Mouse (Mus musculus): ENCODE results near the gene Osbpl6.
A peak's percentile ranks its signal among the peaks of the same experiment; 100 is the strongest.

The Osbpl6 gene

DNA sequence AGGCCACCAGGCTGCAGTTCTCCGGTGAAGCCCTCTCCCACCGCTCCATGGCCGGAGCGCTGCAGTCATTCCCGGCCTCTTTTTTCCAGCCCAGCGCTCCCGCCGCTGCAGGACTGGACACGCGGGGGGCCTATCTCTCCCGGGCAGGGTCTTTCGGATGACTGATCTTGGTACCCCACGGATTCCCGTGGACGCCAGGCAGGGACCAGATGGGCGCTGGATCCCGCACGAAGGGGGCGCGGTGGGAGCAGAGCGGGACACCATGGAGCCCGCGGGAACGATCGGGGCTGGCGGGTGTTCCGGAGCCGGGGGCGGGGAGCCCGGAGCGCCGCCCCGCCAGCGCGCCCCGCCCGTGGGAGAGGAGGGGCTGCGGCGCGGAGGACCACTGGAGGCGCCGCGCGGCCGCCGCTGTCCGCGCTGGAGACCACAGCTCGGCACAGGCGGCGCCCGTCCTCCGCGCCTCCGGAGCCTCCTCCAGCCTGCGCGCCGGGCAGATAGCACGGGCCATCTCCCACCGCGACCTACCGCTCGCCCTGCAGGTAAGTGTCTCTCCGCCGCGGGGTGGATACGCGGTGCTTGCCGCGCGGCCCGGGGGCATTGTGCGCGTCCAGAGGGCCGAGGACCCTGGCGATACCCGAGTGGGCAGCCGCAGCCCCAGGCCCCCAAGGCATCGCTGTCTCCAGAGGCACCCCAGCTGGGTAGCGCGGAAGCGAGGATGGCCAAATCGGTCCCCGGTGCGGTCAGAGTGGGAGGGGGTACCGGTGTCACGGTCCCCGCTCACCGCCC, at the start of gene Osbpl6:
TSS of gene Osbpl6 (plus strand) at position 358 of the 786 bp plus-strand sequence.
- DNase-seq: peak; percentile 88

DNA sequence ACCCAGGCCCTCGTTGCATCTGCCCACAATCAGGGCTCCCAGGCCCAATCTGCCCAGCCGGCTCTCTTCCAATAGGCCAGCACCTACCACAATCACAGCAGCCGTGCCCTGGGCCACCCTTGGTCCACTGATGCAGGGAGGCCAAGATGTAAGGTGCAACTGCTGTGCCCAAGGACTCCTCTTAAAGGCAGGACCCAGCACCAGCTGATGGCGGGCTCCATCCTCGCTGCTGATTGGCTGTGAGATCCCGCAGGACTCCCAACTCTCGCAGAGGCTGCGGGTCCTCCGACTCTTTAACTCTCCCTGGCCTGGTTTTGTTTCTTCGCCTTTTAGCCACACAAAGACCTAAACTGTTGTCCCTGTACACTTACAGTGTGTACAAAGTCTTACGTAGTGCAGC, 46.1 kb upstream of the Osbpl6 start, which contains the start of gene Cyct:
TSS of gene Cyct (minus strand) at position 225 of the 400 bp plus-strand sequence.
- no peak for DNase-seq

DNA sequence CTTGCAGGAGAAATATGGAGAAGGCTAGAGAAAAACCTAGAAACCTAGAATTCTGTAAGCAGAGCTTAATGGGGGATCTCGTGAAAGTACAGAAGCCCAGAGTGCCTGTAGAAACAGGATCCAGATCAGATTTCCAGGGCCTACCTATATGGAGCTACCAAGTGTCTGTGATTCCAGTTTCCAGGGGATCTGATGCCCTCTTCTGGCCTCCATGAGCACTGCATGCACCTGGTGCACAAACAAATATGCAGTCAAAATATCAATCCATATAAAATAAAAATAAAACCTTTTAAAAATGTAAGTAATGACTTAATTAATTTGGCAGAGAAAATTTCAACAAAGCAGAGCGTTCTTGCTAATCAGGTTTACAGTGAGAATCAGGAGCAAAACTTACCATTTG, 44.2 kb upstream of the Osbpl6 start:
- DNase-seq: peak; percentile 48

DNA sequence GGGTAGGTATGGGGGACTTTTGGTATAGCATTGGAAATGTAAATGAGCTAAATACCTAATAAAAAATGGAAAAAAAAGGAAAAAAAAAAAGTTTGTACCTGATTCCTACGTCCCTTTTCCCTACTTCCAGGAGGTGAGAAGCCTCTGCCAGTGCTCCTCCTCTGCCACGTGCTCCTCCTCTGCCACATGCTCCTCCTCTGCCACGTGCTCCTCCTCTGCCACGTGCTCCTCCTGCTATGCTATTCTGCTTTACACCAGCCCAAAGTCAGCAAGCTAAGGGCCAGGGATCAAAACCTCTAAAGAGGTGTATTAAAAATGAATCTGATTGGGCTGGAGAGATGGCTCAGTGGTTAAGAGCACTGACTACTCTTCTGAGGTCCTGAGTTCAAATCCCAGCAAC, 40.5 kb upstream of the Osbpl6 start:
- no peak for DNase-seq

DNA sequence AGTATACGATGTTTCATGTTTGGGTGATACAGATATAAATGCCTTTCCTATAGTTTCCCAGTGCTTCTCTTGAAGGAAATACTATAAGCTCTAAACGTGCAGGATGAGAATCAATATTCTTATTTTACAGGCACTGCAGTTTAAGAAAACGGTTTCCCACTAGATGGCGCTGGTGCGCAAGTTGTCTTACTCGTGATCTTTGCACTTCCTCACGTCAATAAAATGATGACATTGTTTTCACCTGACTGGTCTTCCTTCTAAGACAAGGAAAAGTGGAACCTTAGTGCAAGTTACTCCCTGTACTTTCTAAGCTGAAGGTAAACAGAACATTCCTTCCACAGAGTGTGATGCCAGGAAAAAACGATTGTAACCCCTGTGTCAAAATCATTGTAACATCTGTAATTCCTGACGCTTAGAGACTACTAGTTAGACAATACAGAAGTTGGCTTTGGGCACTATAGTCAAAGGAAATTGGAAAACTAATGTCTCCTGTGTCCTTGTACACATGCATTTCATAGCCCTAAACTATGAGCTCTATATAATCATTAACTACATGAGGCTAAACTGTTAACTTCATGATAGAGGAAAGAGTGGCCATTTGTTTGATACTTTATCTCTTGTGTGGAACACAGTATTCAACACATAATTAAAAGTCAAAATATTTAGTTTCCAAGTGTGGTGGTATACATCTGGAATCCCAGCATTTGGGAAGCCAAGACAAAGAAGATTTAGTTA, 39.0 kb upstream of the Osbpl6 start:
- DNase-seq: peak; percentile 92

DNA sequence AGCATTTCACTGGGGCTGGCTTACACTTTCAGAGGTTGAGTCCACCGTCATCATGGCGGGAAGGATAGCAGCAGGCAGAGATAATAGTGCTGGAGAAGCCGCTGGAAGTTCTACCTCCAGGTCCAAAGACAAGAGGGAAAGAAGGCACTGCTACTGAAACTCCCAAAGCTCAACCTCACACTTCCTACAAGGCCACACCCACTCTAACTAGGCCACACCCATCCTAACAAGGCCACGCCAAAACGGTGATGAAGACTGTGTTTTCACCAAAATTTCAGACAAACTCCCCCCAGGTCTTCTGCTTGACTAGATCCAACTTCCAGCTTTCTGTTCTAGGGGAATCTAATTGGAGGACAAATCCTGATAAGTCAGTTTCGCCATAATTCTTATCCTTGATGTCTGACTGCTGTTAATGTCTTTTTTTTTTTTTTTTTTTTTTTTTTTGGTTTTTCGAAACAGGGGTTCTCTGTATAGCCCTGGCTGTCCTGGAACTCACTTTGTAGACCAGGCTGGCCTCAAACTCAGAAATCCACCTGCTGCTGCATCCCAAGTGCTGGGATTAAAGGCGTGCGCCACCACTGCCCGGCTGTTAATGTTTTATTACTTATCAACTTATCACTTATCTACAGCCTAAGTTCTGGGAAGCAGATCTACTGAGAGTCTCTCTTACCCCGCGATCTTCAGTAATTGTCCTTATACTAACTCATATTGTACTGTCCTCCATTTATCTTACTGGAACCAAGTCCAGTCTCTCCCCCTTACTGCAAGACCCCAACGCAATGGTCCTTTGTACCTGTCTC, 37.2 kb upstream of the Osbpl6 start:
- DNase-seq: no peak

DNA sequence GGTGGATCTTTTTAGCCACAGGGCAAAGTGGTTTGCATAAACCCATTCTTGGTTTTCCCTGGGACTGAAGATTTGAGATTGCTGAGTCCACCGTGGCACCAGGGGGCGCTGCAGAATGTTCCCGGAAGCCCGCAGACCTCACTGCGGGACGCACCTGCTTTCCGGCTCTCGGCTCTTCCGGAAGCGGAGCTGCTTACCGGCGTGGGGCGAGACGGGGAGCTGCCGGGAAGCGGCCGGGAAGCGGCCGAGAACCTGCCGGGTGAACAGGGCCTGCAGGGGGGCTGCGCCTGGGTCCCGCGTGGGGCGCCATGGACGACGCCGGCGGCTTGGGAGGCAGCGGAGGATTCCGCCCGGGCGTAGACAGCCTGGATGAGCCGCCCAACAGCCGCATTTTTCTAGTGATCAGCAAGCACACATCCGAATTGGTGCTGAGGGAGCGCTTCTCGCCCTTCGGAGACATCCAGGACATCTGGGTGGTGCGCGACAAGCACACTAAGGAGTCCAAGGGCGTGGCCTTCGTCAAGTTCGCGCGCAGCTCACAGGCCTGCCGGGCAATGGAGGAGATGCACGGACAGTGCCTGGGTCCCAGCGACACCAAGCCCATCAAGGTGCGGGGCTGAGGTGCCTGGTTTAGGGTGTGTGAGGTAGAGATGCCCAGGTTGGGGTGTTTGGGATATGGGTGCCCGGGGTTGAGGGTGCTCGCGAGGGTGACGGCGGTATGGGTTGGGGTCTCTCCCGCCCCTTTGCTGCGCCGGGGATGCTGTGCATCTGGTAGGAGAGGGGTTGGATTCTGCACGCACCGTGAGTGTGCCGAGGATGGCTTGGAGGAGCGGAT, 36.3 kb upstream of the Osbpl6 start, which contains the start of gene Rbm45:
TSS of gene Rbm45 (plus strand) at position 164 of the 835 bp plus-strand sequence.
- peak; percentile 94 for DNase-seq

DNA sequence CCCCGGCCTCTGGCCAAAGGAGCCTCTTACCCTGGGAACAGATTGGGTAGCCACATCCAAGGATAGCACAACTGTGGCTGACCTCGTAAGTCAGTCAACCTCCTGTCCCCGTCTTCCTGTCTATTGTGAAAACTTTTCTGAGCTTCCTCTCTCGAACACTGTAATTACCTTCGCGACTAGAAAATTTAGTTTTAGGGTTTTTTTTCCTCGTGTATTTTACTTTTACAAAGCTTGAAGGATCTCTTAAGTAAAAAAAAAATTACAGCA, 35.7 kb upstream of the Osbpl6 start:
- DNase-seq: no peak

DNA sequence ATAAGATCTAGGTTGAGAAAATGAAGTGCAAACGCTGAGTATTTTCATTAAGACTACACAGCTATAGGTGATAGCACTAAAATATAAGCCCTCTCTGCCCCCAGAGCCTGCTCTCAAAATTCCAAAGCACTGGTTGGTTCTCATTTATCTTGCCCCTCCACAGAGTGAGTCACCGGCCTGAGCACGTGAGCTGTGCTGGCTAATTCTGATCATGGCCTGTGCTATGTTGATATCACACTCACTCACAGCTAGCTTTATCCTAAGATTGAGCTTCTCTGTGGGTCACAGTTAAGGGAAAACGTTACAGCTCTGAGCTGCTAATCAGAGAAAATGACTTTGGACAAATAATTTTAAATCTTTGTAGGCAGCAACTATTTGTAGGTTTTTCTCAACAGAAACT, 34.1 kb upstream of the Osbpl6 start:
- DNase-seq: no peak

DNA sequence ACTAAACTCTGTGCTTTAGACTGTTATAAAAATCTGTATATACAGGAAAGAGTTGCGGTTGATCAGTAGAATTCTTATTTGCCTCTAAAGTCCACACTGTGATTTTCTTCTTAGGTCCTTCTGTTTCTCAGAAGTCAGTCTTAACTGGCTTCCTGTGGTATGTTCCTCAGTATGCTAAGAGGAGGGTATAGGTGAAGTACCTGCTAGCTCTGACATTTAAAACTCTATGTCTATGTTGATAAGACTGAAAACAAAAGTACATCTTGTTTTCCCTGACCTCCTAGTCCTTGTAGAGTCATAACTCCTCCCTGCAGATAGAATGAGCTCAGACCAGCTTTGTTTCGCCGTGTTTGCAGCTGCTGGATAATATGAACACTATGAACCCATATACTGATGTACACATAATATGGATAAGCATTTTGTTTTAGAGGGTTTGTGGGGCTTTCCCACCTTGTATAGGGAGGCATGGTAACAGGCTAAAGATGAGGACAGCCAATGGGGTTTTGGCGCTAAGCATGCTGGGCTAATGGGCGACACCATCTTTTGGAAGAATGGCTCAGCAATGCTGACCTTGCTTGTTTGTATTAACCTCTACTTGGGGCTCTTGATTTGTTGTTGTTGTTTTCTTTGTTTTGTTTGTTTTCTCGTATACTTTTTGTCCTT, 31.6 kb upstream of the Osbpl6 start:
- no peak for DNase-seq

DNA sequence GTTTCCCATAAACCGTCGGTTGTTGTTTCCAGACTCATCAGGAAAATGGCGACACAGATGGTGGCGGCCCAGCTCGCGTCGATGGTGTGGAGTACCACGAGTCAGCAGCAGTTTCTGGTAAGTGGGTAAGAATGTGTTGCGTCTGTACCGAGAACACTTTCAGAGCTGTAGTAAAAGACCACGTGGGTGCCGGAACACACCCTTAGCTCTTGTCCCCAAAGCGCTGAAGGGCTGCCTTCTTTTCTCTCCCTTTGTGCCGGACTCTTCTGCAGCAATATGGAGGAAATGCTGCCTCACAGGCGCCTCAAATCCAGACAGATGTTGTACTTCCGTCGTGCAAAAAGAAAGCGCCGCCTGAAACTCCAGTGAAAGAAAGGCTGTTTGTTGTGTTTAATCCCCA, 27.7 kb upstream of the Osbpl6 start:
- no peak for DNase-seq

DNA sequence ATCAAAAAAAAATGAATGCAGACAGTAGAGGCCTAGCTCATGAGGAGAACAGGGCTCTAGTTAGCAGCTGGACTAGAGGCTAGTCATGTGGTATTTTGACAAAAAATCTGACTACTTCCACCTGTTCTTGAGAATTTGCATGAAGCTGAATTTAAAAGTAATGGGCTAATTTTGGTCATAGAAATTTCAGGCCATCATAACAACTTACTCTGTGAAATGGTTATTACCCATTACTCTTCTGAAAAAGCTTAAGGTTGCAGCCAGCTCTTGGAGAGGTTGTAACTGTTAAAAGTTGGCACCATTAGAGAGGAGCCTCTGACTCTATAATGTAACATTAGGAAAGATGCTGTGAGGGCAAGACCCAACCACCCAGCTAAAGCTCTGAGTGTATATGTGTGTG, 19.8 kb upstream of the Osbpl6 start:
- DNase-seq: no peak

DNA sequence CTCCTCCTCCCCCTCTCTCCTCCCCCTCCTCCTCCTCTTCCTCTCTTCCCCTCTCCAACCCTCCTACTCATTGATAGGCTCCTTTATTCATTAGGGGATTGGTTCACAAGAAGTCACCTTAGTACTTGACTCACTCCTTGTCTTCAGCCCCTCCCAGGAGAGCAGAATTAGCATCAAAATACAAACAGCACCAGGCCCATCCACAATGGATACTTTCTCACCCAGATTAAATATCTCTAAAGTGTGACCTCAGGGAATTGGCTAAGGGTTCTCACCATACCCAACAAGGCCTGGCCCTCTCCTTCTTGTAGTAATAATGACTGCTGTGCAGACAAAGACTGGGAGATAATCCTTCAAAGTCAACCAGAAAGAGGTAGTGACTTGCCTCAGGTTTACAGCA, 6.1 kb upstream of the Osbpl6 start:
- no peak for DNase-seq

DNA sequence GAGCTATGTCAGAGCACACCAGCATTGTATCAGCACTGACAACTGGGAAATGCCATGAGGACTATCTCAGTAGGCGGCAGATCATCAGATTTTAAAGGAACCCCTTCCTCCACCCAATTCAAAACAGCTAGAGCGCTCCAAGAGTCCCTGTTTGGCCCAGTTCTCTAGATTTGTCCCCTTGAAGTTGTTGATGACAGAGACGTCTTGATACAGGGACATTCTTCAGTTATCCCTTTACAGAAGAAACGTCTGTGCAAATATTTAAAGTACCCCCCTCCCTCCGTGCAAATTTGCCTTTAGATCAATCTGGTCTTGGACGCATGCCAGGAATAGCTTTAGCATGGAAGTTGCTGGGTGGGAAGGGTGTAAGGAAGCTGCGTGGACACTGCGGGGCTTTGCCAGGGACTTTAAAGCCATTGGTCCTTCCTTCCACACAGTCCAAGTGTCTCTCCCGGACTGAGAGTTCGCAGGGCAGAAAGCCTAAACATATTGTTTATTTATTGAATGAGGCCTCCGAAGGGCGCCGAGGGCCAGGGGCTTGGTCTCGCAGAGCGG, 635 bp upstream of the Osbpl6 start:
- DNase-seq: no peak

DNA sequence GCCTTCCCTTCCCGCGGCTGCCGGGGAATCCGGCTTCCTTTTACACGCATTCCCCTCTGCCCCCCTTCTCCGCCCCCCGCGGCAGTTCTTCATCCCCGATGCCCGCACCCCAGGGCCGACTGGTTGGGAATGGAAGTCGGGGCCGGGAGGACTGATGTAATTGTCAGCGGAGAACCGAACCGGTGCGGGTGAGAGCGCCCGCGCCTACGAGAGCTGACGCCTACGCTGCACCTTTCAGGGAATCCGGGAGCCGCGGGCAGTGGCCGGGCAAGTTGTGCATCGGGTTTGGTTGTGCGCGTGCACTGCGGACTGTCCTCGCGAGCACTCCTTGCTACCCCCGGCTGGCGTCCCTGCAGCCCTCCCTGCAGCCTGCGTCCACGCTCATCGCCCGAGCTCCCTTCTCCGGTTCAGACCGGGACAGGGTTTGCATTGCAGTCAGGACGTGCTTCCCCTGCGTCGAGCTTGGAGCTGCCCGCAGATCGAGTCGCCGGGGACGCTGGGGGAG, 681 bp downstream of the Osbpl6 start:
- DNase-seq: peak; percentile 76

DNA sequence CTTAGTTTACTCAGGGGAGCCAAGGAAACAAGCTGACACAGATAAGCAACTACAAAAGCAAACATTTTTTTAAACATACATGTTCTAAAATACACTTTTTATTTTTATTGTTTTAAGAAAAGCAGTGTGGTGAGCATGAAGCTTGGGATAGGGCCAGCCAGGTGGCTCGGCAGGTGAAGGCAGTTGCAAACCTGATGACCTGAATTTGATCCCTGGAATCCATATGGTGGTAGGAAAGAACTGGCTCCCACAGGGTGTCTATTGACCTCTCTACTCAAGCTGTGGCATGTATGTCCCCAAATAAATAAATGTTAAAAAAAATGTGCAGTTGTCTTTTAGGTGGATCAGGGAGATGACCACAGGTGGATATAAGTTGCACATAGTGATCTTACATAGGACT, 3.2 kb downstream of the Osbpl6 start:
- DNase-seq: no peak

DNA sequence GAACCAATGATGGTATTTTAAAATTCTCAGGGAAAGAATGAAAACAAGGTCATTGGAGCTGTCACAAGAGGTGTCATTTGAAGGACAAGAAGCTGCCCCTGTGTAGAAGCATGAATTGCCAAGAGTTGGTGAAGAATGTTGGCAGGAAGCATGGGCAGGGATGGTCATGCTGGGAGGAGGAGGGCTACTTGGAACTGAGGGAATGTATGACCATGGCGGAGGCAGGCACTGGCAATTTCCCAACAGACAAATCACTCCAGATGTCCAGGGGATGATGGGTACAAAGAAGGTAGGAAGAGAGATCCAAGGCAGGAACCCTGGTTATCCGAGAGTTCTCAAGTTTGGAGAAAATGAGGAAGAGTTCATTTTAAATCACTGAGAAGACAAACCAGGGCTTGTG, 3.7 kb downstream of the Osbpl6 start:
- DNase-seq: no peak

DNA sequence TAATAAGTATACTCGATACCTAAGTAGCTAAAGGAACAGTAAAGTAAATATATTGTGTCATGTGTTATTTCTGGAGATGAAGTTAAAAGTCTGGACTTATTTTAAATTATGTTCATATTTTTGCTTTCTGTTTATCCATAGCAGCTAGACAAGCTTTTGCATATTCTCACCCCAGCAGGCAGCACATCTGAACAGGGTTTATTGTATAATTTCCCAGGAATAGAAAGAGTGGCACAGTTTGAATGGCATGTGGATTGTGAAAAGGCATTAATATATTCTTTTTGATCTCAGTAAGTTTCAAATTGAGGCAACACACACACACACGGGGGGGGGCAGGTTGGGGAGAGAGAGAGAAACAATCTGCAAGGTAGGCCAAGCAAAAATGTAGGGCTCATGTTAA, 6.6 kb downstream of the Osbpl6 start:
- no peak for DNase-seq

DNA sequence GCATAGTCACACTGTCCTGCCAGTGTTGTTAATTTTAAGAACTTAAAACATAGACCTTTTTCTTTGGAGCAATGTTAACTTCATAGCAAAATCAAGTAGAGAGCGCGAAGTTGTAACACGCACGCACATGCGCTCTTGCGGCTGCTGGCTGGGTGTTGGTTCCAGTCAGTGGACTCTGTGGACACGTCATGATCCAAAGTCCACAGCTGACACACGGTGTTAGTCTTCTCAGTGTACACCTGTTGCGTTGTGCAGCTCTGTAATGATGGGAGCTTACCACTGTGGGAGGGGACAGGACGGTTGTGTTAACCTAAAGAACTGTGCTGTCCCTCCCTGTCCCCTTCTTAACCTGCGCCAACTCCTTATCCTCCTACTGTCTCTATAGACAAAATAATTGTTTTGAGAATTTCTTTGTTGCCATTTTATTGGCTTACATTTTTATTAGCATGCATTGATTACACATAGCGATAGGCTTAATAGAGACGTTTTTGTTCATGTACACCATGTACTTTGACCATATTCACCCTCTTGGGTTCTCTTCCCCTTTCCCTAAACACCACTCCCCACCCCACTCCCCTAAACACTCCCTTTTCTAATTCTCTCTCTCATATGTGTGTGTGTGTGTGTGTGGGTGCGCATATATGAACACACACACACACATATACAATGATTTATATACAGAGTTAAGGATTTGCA, 11.3 kb downstream of the Osbpl6 start:
- no peak for DNase-seq

DNA sequence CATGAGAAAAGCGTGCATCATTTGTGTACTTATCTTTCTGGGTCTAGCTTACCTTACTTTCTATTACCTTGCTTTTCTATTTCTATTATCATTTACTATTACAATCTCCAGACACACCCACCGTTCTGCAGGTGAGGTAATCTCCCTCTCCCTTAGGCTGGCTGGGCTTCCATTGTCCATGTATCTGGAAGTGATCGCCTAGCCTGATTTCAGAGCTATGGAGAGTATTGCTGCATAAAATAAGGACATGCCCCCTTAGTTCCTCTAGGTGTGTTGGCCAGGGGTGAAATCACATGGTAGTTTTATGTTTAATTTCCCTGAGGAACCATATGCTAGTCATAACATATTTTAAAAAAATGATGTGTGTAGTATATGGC, 11.8 kb downstream of the Osbpl6 start:
- no peak for DNase-seq

DNA sequence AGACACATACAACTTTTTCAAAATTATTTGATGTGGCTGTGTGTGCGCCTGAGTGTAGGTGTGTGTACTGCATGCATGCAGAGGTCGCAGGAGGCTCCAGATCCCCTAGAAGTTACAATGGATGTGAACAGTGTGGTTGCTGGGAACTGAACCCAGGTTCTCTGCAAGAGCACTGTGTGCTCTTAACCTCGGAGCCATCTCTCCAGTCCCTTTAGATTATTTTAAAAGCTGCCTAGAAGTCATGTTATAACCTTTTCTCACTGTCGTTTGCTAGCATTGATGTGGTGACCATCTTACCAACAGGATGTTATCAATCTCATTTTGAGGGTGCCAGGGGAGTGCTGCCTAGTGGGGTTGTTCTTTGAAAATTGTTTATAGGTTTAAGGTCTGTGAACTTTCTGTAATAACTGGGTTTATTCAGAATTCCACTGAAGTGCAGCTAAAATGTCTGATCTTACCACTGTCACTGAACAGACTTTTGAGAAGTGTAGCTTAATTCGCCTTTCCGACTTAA, 15.2 kb downstream of the Osbpl6 start:
- no peak for DNase-seq
